Mouse (Mus musculus): ENCODE results near the gene Mtap.
A peak's percentile ranks its signal among the peaks of the same experiment; 100 is the strongest.

The Mtap gene

DNA sequence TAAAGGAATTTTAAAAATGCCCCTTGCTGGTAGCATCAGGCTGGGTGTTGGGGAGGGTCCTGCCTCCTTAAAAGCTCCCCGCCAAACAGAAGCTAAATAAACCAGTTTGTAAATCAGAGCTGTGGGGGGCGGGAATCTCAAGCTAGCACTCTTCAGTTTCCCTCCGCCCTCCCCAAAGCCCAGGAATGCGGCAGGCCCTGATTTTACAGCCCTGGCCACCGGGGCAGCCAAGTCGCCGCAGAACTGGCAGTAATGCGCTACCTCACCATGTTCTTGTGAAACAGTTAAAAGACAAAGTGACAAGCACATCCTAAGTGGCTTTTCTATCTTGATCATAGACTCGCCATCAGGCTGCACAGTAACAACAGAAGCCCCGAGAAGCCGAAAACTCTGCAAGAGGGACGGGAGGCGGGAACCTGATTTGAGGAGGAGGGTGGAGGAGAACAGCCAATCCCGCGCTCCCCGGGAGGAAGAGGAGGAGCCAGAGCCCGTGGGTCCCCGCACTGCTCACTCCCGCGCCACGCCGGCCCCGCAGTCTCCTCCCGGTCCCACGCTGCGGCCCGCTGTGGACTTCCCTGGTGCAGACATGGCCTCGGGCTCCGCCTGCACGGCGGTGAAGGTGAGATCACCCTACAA lies at the start of gene Mtap:
TSS of gene Mtap (plus strand) at position 217 of the 636 bp plus-strand sequence.
- peak; percentile 99 for DNase-seq

DNA sequence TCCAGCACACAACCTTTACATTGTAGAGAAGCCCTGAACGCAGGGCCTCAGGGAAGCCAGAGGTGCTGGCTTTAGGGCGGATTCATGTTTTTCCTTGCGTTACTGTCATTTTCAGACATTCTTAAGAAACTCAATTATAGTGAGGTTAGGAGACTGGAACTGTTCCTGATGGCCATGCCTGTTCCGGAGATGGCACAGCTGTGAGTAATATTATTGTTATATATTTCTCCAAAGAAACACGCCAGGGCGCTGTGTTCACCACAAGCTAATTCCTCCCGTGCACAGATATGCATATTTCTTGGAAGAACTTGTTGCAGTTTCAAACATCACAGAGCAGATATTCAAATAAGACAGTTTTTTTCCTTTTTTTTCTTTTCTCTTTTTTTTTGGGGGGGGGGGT lies 47.8 kb upstream of the Mtap start:
- DNase-seq, result peak; percentile 24

DNA sequence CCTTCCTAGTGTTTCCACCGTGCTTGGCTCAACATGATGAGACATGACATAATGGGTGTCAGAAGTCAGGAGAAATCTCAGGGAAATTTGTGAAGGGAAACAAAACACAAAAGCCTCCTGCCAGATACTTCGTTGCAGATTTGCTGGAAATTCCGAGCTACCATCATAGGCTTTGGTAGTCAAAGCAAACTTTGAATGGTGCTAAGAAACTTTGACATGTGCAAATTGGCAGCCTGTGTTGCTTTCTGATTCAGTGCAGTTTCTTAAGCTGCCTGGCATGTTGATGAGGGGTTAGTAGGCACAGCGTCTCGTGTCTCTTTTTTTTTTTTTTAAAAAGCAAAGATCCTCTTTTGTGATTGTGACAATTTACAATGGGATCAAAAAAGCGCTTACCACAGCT lies 46.7 kb upstream of the Mtap start:
- peak; percentile 37 for DNase-seq

DNA sequence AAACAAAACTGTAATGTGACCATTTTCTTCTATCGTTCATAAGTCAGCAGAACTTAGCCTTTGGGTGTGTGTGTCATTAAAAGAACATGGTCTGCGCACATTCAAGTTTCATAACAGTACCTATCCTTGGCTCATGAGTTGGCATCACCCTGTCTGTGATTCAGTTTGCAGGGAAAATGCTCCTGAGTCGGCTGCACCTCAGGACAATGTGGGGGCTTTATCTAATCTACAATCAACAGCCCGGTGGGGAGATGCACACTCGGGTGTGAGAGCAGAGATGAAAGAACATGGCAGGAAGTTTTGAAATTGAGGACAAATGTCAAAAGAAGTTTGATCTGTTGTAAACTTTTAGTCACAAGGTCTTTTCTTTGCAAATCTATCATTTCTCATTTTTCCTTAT lies 44.8 kb upstream of the Mtap start:
- DNase-seq, result no peak

DNA sequence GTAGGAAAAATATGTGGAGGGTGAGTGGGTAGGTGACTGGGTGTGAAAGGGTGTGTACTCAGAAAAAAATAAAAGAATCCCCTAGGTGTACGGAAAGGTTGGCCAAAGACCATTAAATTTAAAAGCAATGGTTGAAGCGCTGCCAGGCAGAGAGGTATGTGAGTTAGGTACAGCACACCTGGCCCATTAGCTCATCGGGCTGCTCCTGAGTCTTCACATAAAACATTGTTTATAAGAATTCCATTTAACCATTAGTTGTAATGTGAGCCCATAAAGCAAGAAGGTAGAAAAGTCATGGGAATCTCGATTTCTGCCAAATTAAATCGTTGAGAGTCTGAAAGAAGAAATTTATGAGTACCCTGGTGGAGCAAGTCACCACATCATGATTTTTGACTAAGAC lies 42.1 kb upstream of the Mtap start:
- peak; percentile 43 for DNase-seq

DNA sequence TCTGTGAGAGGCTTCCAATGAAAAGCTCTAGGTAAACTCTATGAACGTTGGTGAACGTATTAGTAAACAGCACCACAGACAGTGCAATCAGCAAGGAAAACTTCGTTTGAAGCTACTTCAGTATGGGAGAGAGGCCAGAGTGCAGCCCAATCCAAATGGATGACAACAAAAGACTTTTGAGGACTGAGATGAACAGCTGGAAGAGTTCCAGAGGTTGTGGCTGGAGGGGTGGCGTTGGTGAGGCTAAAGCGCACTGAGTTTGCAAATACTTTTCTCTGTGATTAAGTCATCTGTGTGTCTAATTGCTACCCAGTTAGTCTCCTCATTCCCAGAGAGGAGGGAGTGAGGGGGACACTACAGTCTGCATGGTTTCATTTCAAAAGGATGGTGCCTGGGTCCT lies 38.7 kb upstream of the Mtap start:
- DNase-seq, result peak; percentile 68

DNA sequence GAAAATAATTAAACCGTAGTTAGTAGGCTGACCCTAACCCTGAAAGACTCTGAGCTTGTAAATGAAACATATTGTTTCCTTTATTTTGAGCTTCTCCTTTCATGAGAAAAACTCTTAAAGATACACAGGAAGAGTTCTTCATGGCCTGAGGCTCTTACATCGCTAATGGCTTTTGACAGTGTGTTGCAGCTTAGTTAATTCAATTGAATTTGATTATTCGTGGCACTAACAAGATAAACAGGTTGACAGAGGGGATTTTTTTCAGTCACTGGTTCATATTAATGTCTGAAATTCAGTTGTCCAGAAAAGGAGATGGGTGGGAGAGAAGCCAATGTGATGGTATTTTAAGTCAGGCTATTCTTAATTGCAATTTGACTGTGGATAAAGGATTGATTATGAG lies 35.6 kb upstream of the Mtap start:
- DNase-seq, result no peak

DNA sequence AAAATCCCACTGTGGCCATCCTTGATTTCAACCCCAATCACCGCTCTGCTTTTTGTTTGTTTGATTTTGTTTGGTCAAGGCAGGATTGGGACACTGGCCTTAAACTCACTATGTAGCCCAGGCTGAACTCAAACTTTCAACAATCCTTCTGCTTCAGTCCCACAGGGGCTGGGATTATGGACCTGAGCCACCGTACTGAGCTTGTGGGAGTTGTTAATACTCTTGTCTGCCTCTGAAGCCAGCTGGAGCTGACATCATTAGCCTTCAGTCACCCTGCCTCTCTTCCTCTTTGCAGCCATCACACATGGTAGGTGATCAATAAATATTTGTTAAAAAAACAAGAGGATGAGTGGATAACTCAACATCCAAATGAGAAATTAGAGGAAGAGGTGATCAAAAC lies 34.6 kb upstream of the Mtap start:
- peak; percentile 63 for DNase-seq

DNA sequence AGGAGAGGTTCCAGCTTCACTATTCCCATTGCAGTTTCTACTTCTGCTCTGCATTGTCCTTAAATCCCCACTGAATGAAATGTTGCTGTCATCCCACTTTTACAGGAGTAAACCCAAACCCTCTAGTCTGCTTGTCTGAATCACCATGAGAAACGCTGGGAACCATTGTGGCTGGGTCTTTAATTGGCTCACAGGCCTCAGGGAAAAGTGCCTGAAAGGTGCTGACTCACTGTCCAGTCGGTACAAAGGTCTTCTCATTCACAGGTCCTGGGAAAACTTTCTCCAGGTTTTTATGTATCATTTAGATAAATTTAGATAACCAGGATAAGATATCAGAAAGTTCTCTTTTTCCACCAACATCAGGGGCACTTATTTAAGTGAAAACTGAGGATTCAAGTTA lies 31.4 kb upstream of the Mtap start:
- peak; percentile 22 for DNase-seq

DNA sequence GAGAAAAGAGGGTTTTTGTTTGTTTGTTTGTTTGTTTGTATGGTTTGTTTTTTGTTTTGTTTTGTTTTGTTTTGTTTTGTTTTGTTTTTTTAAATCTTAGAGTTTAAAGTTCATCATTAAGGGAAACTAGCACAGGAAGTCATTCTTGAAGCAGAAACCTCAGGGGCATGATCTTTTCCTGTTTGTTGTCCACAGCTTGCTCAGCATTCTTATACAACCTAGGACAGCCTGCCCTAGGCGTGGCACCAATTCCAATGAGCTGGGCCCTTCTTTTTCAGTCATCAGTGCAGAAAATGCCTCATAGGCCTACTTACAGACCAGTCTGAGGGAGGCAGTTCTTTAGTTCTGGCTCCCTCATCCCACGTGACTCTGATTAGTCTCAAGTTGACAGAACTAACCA lies 30.4 kb upstream of the Mtap start:
- DNase-seq, result peak; percentile 57

DNA sequence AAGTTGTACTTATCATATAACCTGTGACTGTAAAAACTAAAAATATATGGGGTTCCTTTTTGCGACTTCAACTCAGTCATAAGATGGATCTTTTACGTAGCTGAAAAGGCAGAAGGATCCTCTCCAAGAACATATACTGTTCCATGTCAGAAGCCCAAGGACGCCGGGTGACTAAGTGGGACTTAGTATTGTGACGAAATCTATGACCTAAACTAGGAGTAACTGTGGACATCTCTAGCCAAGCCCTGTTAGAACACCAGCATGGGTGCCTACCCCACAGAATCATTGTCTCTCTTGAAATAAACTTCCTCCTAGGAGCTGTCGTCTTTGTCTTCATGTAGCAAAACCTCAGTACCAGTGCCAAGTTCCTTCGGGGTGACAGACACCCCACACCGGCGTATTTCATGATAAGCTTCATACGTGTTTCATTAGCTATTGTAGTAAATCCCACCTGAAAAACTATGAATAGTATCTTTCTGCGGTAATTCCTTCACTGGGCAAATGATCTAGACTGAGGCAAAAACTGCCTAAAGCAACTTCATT lies 24.7 kb upstream of the Mtap start:
- no peak for DNase-seq

DNA sequence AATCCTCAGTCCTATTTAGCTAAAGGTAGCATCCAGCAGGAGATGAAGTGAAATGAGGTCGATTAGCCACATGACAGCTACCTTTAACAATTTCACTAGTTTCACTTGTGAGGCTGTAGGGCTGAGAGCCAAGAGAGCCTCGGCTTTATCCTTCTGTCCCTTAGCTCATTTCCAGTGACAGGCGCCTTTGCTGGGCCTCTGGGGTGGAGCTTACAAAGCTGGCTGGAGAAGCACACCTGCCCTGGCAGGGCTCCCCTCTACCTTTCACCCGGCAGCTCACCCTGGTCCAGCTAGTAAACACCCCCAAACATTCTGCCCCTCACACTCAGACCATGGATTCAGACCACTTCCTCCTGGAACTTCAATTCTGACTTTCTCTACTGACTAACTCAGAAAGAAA lies 24.1 kb upstream of the Mtap start:
- DNase-seq, result peak; percentile 16

DNA sequence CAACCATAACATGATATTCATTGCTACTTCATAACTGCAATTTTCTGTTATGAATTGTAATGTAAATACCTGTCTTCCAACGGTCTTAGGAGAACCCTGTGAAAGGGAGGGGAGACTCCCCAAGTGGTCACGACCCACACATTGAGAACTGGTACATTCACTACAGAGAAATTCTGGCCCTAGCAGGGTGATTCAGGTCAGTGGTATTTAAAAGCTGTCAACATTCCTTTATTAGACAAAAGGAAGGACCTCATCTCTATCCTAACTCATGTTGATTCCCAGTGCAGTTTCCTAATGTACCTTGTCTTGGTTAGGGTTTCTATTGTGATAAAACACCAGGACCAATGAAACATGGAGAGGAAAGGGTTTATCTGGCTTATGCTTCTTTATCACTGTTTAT lies 20.9 kb upstream of the Mtap start:
- peak; percentile 16 for DNase-seq

DNA sequence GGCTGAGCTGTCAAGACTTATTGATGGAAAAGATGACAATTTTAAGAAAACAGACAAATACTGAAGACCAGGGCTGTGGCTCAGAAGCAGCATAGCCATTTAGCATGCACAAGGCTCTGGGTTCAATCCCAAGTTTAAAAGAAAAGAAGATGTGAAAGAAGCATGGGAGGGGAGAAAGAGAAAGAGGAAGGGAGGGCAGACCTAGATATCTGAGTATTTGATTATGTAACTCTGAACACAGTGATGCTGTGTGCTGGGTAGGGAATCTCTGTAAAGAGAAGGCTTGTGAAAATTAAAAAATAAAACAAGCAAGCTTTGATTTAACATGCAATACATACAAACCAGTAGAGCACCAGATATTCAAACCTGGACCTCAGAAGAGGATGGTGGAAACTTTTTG lies 17.0 kb upstream of the Mtap start:
- no peak for DNase-seq

DNA sequence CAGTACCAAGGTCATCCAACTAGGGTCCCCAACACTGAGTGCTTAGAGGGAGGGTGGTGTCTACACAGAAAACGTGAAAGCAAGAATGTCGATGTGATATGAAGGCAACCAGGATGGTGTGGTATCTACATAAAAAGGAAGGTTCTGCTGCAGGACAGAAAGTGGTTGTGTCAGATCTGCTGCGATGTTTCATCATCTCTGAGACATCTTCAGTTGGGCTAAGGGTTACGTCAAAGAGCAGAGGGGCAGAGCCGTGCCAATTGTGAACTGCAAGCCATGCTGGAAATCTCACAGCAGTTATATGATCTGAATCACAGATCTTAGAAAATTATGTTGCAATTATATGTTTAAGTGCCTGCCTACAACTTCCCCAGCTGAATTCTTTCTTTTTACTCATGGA lies 16.6 kb upstream of the Mtap start:
- peak; percentile 15 for DNase-seq

DNA sequence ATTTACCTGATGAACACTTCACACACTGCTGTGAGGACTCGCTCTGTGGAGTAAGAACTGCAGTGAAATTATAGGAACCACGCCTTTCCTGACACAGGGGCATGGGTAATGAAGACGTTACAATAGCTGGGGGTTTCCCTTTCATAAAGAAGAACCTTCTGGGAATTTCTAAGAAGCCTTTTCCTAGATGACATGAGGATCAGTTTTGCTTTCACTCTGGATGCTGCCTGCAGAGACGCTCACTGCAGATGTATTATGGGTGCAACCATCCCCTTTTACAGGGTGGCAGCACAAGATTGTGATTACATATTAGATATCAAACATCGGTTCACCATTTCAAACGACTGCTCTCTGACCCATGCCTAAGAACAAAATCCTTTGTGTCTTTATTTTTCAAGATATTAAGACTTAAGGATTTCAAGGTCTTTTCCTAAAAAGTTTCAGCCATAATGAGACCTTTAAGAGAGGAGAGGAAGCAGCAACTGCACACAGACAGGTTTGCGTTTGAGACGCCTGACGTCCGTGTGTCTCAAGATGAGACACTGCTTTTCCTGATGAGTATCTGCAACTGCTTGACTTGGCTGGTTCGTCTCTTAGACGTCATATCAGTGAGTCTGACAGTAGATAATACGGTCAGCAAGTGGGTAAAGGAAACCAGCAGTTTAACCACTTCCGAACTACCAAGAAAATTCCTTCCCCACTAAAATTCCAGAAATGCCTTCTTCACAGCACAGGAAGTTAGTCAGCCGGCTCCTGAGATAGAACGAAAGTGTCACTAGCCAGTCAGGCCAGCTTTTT lies 13.3 kb upstream of the Mtap start:
- DNase-seq, result peak; percentile 71

DNA sequence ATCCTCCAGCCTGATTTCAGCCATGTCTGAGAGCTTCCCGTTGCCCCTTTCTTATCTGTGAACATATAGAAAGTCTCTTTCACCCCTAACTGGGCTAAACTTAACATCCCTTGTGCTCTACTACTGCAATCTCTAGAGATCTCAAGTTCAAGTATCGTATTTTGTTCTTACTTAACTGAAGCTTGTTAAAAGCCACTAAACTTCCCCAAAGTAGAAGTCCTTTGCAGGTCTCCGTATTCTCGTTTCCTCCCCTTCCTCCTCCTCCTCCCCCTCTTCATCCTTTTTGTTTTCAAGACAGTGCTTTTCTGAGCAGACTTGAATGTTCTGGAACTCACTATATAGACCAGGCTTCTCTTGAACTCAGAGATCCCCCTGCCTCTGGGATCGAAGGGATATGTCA lies 9.2 kb upstream of the Mtap start:
- no peak for DNase-seq

DNA sequence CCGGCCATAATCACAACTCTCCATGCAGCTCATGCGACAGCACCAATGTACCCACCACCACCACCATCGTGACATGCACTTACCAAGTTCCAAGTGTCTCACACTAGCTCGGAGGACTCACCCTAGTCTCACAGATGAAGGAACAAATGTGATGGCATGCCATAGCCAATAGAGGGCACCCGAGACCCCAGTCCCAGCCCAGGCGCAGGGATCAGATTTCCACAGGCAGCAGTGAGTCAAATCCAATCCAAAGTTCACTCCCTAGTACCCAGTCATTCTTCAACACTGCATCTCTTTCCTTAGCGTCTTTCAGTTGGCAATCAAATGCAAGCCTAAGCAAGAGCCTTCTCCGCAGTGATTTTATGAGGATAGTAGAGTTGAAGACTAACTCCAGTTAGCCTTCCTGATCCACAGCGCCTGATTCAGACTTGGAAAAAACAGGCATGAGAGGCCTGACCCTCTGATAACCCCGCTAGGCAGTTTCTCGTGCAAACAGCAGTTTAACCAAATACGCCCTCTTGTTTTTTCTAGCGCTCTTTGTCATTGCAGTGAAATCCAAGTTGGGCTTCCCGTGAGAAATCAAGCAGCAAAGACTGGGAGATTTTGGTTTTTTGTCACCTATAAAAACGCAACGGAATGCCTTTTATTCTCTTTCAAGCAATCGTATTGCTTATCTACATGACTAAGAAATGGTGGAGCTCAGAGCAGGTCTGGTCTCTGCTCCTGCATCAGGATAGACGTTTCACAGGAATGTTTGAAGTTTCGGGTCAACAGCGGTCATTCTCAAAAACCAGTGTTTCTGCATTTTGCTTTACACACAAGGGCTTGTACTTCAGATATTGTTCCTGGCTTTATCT lies 8.6 kb upstream of the Mtap start:
- peak; percentile 94 for DNase-seq

DNA sequence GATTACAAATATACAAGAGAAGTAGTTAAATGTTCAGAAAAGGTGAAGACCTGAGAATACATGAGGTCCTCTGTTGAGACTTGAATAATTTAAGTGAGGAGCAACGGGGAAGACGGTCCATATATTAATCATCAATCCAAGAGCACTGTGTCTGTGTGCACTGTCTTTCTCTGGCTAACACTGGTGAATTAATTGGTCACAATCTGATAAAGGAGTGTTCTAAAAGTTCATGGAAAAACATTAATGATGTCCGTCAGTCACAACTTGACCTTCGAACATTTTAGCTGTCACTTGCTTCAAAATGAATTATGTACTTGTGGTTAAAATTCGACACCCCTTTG lies 8.0 kb upstream of the Mtap start:
- DNase-seq, result no peak

DNA sequence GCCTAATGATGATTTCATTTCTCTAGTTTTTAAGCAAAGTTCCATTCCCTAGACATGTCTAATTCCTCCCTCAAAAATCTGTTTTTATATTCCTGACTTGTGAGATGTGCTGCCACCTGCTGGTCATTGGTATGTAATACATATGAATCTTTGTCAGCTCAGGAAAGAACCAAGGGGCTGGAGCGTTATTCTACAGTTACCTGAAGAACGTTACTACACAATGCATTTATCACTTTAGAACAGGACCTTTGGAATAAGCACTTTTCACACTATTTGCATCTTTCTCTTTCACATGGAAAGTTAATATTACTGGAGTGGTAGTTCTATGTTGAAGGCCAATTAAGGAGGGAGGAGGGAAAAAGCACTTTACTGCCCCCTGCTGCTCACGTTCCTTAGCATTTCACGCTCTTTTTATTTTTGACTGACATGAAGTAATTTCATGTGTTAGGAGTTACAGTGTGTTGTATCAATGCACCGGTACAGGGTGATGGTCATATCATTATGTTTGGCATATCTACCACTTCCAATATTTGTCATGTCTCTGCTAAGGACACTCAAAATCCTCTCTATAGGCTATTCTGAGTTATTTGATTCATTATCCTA lies 7.5 kb upstream of the Mtap start:
- peak; percentile 85 for DNase-seq

DNA sequence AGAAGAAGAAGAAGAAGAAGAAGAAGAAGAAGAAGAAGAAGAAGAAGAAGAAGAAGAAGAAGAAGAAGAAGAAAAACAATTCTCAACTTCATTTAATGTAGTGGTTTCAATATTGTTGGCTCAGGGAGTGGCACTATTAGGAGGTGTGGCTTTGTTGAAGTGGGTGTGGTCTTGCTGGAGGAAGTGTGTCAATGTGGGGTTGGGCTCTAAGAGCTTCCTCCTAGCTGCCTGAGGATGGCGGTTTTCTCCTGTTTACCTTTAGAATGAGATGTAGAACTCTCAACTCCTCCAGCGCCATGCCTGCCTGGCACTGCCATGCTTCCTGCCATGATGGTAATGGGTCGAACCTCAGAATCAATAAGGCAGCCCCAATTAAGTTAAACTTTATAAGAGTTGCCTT lies 5.1 kb upstream of the Mtap start:
- peak; percentile 5 for DNase-seq

DNA sequence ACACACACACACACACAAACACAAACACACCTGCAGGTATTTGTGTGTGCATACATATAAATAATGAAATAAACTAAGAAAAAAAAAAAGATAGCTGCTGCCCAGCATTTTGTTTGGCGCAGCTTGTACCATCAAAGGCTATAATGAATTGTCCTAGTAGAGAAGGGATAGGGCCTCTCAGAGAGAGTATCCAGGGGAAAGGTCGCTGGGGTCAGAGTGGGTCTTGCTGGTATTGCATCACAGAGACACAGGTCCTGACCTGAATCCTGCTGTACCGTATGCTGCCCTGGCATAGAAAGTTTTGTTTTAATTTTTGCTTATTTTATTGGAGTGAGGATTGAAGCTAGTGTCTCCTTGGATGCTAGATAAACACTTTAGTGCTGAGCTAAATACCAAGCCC lies 566 bp upstream of the Mtap start:
- peak; percentile 85 for DNase-seq

Measured in heart, adult 11 months (tissue).